Mouse (Mus musculus): Measurements from ENCODE around the gene Slc6a9. TPM values are rescaled to one million over a fixed set of nuclear protein-coding genes. Genes with fewer than 3 reads are reported as not detected.

The Slc6a9 gene
- polyA plus RNA-seq, 1 experiment from 2014 or later, result 7.2 TPM

DNA sequence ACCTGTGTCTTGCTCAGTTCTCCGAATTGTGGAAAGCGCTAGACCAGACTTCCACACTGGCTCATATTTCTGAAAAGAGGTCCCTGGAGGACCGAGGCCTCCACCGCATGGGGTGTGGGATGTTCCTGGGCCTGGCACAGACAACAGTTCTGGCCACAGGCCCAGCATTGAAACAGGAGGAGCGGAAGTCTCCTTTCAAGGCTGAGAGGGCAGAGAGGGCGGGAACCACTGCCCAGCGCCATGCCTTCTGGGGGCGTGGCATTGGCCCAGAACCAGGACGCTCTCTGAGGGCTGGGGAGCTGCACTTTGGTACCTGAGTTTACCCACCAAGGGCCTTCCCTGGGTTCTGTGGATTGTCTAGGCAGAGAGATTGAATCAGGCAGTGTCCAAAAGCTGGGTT lies 31.8 kb downstream of the Slc6a9 start:
- no peaks in the 10 kb centered on the region for H3K9me3 ChIP-seq
- H3K36me3 ChIP-seq, result no peaks in the 10 kb centered on the region
- 61% methylated on average over 9 of the region's 9 CpGs for WGBS
- H3K27me3 ChIP-seq (ENCODE audit: insufficient read depth, poor library complexity, severe bottlenecking), result peaks cover 15% of the 10 kb centered on the region
- peaks cover 53% of the 10 kb centered on the region for H3K4me1 ChIP-seq (replicated peaks)
- DNase-seq (ENCODE audit: low spot score), result no peak
- H3K4me3 ChIP-seq, result no peak overlapping the region
- no peak overlapping the region for H3K27ac ChIP-seq

DNA sequence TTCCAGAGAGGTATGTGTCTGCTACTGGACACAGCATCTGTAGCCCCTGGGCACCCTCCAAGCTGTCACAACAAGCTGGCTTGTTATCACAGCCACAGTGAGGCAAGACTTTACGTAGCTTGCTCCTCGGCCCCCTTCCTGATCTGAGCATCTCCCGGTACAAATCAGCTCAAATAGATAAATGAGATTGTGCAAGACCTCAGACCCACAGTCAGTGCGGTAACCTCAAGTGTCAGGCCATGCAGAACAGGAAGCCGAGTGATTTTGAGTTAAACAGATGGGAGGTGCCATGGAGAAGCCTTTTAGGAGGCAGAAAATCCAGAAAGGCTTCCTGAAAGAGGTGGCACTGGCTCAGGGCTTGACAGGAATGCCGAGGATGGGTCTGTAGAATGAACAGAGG lies 32.7 kb downstream of the Slc6a9 start:
- Histone ChIP-seq H3K36me3 (no peaks in the 10 kb centered on the region), H3K4me3 (no peak overlapping the region), H3K9me3 (no peaks in the 10 kb centered on the region), H3K4me1 (replicated peaks) (peaks cover 57% of the 10 kb centered on the region), H3K27me3 (ENCODE audit: insufficient read depth, poor library complexity, severe bottlenecking) (peaks cover 15% of the 10 kb centered on the region), H3K27ac (no peak overlapping the region)
- no peak for DNase-seq (ENCODE audit: low spot score)
- 81% methylated on average over 6 of the region's 6 CpGs for WGBS

DNA sequence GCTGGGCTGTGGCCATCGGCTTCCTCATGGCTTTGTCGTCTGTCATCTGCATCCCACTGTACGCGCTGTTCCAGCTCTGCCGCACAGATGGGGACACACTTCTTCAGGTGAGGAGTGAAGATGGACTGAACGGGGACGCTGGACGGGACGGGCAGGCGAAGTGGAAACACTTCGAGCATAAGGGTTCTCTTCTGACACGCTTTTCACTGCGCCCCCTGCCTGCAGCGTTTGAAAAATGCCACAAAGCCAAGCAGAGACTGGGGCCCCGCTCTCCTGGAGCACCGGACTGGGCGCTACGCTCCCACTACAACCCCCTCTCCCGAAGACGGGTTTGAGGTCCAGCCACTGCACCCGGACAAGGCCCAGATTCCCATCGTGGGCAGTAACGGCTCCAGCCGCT lies 33.5 kb downstream of the Slc6a9 start:
- 21% methylated on average over 24 of the region's 24 CpGs for WGBS
- Histone ChIP-seq H3K27me3 (ENCODE audit: insufficient read depth, poor library complexity, severe bottlenecking) (peaks cover 15% of the 10 kb centered on the region), H3K4me3 (no peak overlapping the region), H3K36me3 (no peaks in the 10 kb centered on the region), H3K27ac (peak overlapping the region; percentile 37; the same call in 1 of the 2 replicates), H3K4me1 (replicated peaks) (peaks cover 57% of the 10 kb centered on the region), H3K9me3 (no peaks in the 10 kb centered on the region)
- DNase-seq (ENCODE audit: low spot score), result peak; percentile 71

DNA sequence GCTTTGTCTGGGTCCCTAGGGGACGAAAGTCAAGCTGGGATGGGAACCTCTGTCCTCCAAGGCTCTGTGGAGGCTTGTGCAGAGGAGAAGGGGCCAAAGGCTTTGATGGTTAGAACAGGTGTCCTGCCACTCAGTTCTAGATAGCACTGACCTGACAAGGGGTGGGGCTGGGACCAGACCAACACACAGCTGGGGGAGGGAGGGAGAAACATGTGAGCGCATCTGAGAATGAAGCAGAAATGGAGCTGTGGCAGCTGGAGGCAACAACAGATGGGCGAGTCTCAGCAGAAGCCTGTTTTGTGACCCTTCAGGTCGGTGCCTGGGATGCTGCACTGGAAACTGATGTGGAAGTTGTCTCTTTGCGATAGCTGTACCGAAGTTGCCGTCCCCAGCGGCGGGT lies 35.0 kb downstream of the Slc6a9 start:
- Histone ChIP-seq H3K36me3 (peaks cover 13% of the 10 kb centered on the region), H3K27ac (no peak overlapping the region), H3K4me3 (no peak overlapping the region), H3K4me1 (replicated peaks) (peaks cover 59% of the 10 kb centered on the region), H3K27me3 (ENCODE audit: insufficient read depth, poor library complexity, severe bottlenecking) (peaks cover 15% of the 10 kb centered on the region), H3K9me3 (no peaks in the 10 kb centered on the region)
- 77% methylated on average over 9 of the region's 9 CpGs for WGBS
- DNase-seq (ENCODE audit: low spot score), result no peak

DNA sequence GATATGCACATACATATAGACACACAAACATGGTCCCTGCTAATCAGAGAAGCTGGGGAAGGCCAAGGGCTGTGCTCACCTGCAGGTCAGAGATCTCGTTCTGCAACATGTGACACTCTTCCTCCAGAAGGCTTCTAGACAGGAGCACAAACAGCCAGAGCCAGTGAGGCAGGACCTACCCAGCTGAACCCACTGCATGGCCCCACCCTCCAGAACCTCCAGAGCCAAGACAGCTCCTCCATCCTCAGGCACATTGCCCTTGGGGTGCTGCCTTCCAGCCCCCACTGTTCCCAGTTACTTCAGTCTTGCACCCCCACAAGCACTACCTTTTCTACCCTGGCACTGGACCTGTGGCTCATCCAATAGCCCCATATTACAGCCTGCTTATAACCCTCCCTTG lies 36.1 kb downstream of the Slc6a9 start:
- H3K4me1 ChIP-seq (replicated peaks), result peaks cover 58% of the 10 kb centered on the region
- no peaks in the 10 kb centered on the region for H3K9me3 ChIP-seq
- peaks cover 24% of the 10 kb centered on the region for H3K36me3 ChIP-seq
- H3K4me3 ChIP-seq, result no peak overlapping the region
- H3K27ac ChIP-seq, result no peak overlapping the region
- DNase-seq (ENCODE audit: low spot score), result no peak
- peaks cover 15% of the 10 kb centered on the region for H3K27me3 ChIP-seq (ENCODE audit: insufficient read depth, poor library complexity, severe bottlenecking)
- 53% methylated on average over 1 of the region's 1 CpGs for WGBS

DNA sequence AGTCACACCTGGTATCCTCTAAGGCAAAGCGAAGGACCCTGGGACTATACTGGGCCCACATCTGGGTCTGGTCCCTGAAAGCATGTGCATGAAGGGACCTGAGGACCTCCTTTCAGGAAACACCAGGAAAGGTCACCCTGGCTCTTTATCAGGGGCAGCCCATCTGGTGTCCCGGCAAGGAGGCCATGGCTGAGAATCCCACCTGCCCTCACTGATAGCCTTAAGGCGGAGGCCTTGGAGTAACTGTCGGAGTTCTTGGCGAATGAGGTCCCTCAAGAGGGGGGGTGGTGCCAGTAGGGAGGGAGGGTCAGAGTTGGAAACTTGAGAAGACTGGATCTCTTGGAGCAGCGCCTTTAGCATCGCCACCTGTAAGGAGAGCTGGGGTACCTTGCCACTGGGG lies 37.5 kb downstream of the Slc6a9 start:
- Histone ChIP-seq H3K36me3 (peaks cover 37% of the 10 kb centered on the region), H3K4me1 (replicated peaks) (peaks cover 49% of the 10 kb centered on the region), H3K9me3 (no peaks in the 10 kb centered on the region), H3K27ac (no peak overlapping the region), H3K4me3 (no peak overlapping the region), H3K27me3 (ENCODE audit: insufficient read depth, poor library complexity, severe bottlenecking) (peaks cover 14% of the 10 kb centered on the region)
- no peak for DNase-seq (ENCODE audit: low spot score)
- 66% methylated on average over 7 of the region's 7 CpGs for WGBS

DNA sequence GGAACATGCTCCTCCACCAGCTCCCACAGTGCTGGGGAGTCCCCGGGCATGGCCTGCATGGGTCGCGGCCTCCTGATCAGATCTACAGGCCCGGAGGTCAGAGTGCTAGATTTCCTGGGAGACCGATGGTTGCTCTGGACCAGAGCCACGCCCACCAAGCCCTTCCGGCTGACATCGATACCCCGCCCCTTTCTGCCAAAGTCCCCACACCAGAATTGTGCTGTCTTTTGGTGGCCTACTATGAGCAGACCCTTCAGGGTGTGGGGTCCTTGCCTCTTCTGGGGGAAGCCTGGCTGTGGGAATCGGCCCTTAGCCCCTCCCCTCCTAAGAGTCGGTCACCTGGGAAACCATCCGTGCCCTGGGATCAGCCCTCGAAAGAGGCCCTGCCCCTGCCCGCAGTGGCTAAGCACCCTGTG lies 38.2 kb downstream of the Slc6a9 start, which contains the start of gene Ccdc24:
Gene Ccdc24 (minus strand): TSS at position 87 of the 416 bp plus-strand sequence.
- 4% methylated on average over 14 of the region's 14 CpGs for WGBS
- peak within 1 kb of the TSS; percentile 40 for H3K4me3 ChIP-seq
- DNase-seq (ENCODE audit: low spot score), result peak; percentile 60

DNA sequence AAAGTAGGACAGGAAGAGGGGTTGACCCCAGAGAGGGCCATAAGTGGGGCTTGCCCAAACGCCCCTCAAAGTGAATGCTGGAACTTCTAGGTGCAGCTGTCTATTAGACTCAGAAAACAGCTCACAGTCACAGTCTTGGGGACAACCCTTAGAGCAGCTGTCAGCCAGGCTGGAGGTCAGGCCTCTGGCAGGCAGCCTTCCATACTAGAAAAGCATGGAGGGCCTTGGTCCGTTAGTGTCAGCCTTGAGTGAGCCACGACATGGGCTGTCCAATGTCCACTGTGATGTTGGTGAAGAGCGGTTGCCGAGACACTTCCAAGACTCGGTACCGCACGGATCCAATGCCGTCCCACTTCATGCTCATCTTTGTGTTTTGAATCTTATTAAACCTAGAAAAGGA lies 39.3 kb downstream of the Slc6a9 start:
- WGBS, result 94% methylated on average over 9 of the region's 9 CpGs
- H3K27ac ChIP-seq, result no peak overlapping the region
- H3K4me3 ChIP-seq, result no peak overlapping the region
- H3K27me3 ChIP-seq (ENCODE audit: insufficient read depth, poor library complexity, severe bottlenecking), result no peaks in the 10 kb centered on the region; the same call in none of the 2 replicates
- no peak for DNase-seq (ENCODE audit: low spot score)
- peaks cover 55% of the 10 kb centered on the region for H3K36me3 ChIP-seq
- peaks cover 41% of the 10 kb centered on the region for H3K4me1 ChIP-seq (replicated peaks)
- H3K9me3 ChIP-seq, result no peaks in the 10 kb centered on the region

More for the DNA sequence above, 38.2 kb downstream of the Slc6a9 start, which contains the start of gene Ccdc24:
- peaks cover 45% of the 10 kb centered on the region for H3K4me1 ChIP-seq (replicated peaks)
- H3K27me3 ChIP-seq (ENCODE audit: insufficient read depth, poor library complexity, severe bottlenecking), result peaks cover 7% of the 10 kb centered on the region
- no peaks in the 10 kb centered on the region for H3K9me3 ChIP-seq
- H3K27ac ChIP-seq, result peak within 1 kb of the TSS; percentile 64
- H3K36me3 ChIP-seq, result peaks cover 44% of the 10 kb centered on the region

DNA sequence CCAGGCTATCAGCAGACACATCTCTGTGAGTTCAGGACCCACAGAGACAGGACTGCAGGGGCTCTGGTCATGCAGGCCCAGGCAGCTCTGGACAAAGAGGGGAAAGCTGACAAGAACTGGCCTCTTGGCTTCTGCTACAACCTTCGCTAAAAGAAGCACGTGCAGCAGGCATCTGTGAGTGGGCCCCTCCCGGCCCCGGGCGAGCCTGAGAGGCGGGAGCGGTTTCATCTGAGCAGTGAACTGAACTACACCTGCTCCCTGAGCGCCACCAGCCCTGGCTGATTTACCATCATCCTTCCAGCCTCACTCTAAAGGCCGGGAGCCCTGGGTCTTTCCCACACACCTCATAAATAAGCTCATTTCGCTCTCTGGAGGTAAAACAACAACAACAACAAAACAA lies 44.0 kb downstream of the Slc6a9 start:
- WGBS, result 78% methylated on average over 10 of the region's 10 CpGs
- Histone ChIP-seq H3K27me3 (ENCODE audit: insufficient read depth, poor library complexity, severe bottlenecking) (no peaks in the 10 kb centered on the region), H3K4me3 (no peak overlapping the region), H3K4me1 (replicated peaks) (peaks cover 37% of the 10 kb centered on the region), H3K27ac (0 out of 2 replicates have a peak overlapping the region, but pooled peaks have one; percentile 18), H3K9me3 (no peaks in the 10 kb centered on the region), H3K36me3 (peaks cover 81% of the 10 kb centered on the region)
- DNase-seq (ENCODE audit: low spot score), result no peak

DNA sequence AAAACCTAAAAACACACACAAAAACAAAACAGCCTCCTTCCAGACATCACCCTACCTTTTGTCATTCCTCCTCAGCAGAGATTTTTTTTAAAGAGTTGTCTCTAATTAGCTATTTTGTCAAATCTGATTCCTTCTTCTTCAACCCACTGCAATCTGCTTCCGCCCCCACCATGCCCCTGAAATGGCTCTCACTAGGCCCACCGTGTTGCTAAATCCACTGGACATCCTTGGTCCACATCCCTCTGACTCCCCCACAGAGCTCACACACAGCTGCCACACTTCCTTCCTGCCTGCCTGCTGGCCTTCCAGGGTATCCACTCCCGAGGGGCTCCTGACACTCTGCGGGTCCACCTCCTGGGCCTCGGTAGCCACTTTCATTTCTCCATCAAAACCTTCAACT lies 44.4 kb downstream of the Slc6a9 start:
- DNase-seq (ENCODE audit: low spot score), result no peak
- Histone ChIP-seq H3K4me1 (replicated peaks) (peaks cover 39% of the 10 kb centered on the region), H3K4me3 (no peak overlapping the region), H3K36me3 (peaks cover 77% of the 10 kb centered on the region), H3K27me3 (ENCODE audit: insufficient read depth, poor library complexity, severe bottlenecking) (no peaks in the 10 kb centered on the region), H3K9me3 (no peaks in the 10 kb centered on the region), H3K27ac (no peak overlapping the region)
- WGBS, result 83% methylated on average over 5 of the region's 5 CpGs

DNA sequence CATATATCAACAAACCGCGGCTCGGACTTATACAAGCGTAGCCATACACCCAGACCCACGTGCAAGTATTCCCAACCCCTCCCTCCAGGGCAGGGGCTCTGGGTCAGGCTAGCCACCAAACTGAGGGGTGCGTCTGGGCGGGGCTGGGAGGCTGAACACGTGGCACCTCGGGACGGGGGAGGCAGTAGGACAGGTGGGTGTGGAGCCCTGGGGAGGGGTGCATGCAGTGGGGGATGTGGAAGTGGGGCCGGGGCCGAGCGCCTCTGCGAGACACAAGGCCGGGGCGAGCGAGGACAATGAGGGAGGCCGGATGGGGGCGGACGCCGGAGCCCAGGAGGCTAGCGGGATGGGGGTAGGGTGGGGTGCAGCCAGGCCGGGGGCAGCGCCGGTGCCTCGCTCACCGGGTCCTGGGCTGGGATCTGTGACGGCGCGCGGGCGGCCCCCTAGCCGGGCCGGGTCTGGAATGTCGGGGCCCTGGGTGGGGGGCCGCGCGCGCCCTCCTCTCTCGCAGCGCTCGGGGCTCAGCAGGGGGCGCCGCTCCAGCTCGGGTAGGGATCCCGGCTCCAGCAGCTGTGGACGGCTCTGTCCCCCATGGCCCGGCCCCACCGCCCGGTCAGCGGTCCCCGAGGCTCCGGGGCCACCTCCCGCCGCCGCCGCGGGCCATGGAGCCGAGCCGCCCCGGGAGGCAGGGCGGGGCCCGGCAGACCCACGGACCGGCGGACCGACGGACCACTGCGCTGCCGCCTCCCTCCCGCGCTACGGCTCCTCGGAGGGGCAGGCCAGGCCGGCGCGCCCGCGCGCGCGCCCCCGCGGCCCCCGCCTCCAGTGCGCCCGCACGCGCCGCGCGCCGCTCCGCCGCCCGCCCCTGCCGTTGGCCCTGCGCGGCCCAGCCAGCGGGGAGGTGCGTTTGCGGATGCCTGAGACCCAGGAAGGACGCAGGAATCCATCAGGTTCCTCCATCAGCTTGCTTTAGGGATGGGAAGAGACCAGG lies 48.7 kb downstream of the Slc6a9 start, which contains the start of gene B4galt2:
Gene B4galt2 (minus strand): TSS at position 787 of the 991 bp plus-strand sequence.
- under 1% methylated on average over 95 of the region's 103 CpGs for WGBS
- peak; percentile 68 for DNase-seq (ENCODE audit: low spot score)
- H3K27me3 ChIP-seq (ENCODE audit: insufficient read depth, poor library complexity, severe bottlenecking), result no peaks in the 10 kb centered on the region
- peaks cover 56% of the 10 kb centered on the region for H3K36me3 ChIP-seq
- no peaks in the 10 kb centered on the region for H3K9me3 ChIP-seq
- H3K27ac ChIP-seq, result peak within 1 kb of the TSS; percentile 96
- peaks cover 69% of the 10 kb centered on the region for H3K4me1 ChIP-seq (replicated peaks)
- H3K4me3 ChIP-seq, result peak within 1 kb of the TSS; percentile 87

DNA sequence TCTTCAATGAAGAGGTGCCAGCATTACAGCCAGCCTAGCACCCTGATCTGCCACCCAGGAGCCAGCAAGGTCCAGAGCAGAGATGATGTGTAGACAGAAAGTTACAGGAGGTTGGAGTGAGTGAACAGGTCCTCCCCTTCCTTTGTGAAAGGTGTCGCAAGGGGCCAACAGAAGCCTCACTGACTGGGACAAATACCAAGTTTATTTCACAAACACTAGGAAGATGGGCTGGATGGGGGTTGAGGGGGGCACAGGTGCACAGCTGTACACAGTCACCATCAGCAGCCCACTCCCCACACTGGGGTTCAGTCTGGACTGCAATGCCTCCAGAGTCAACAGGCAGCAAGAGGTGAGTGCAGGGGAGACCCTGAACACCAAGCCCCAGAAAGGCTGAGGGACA lies 49.8 kb downstream of the Slc6a9 start:
- Histone ChIP-seq H3K27me3 (ENCODE audit: insufficient read depth, poor library complexity, severe bottlenecking) (no peaks in the 10 kb centered on the region), H3K9me3 (no peaks in the 10 kb centered on the region), H3K27ac (peak overlapping the region; percentile 96; the same call in 1 of the 2 replicates), H3K4me3 (peak overlapping the region; percentile 87), H3K4me1 (replicated peaks) (peaks cover 60% of the 10 kb centered on the region), H3K36me3 (peaks cover 52% of the 10 kb centered on the region)
- DNase-seq (ENCODE audit: low spot score), result no peak
- WGBS, result 89% methylated on average over 1 of the region's 1 CpGs

DNA sequence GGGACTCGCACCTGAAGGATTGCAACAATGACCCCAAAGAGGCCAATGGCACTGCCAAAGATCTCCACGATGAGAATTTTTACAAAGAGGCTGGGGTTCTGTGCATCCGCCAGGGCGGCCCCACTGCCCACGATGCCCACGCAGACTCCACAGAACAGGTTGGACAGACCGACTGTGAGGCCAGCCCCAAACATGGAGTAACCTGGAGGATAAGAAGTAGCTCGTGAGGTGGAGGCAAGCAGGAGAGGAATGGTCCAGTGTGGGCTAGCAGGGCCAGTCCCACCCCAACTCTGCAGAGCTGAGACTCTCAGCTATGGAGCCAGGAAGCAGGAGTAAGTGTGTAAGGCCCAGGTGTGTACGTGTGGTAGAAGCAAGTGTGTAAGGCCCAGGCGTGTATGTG lies 50.8 kb downstream of the Slc6a9 start:
- Histone ChIP-seq H3K4me1 (replicated peaks) (peaks cover 60% of the 10 kb centered on the region), H3K27me3 (ENCODE audit: insufficient read depth, poor library complexity, severe bottlenecking) (no peaks in the 10 kb centered on the region), H3K36me3 (peaks cover 52% of the 10 kb centered on the region), H3K27ac (no peak overlapping the region), H3K9me3 (no peaks in the 10 kb centered on the region), H3K4me3 (no peak overlapping the region)
- 93% methylated on average over 10 of the region's 10 CpGs for WGBS
- no peak for DNase-seq (ENCODE audit: low spot score)

Data from hindbrain, embryonic 10.5 days (tissue).